Mouse (Mus musculus): ENCODE measurements around the gene Nmnat2. TPM values are rescaled to one million over a fixed set of nuclear protein-coding genes. Genes with fewer than 3 reads are reported as not detected.

The Nmnat2 gene
- polyA plus RNA-seq, 1 experiment from 2014 or later = 99.6 TPM

- Histone ChIP-seq H3K36me3 (ENCODE audit: control insufficient read depth, insufficient read depth, low read length) (no peaks in the 10 kb centered on the region), H3K9me3 (ENCODE audit: control insufficient read depth, low read length) (no peaks in the 10 kb centered on the region), H3K27ac (ENCODE audit: low read depth, low read length) (no peak overlapping the region), H3K4me2 (ENCODE audit: low read depth, low read length) (no peak overlapping the region), H3K27me3 (ENCODE audit: control insufficient read depth, insufficient read depth, low read length) (no peaks in the 10 kb centered on the region), H3K4me3 (ENCODE audit: low read depth, low read length) (no peak overlapping the region), H3K4me1 (ENCODE audit: control insufficient read depth, insufficient read depth, low read length) (no peaks in the 10 kb centered on the region; the same call in 1 of the 2 replicates), H3K9ac (replicated peaks; ENCODE audit: low read depth, low read length) (no peak overlapping the region)
- ATAC-seq (ENCODE audit: low read depth) = no peak
- WGBS = 73% methylated on average over 12 of the region's 12 CpGs
Measured at GRCm38 (mm10) chr1:153104804-153105203, 150.0 kb downstream of the Nmnat2 start.

GRCm38 (mm10) chr1:153107866-153108265 is 153.1 kb downstream of the Nmnat2 start:
- H3K4me3 ChIP-seq (ENCODE audit: low read depth, low read length) = no peak overlapping the region
- no peak overlapping the region for H3K4me2 ChIP-seq (ENCODE audit: low read depth, low read length)
- no peaks in the 10 kb centered on the region; the same call in 1 of the 2 replicates for H3K4me1 ChIP-seq (ENCODE audit: control insufficient read depth, insufficient read depth, low read length)
- WGBS = 14% methylated on average over 7 of the region's 7 CpGs
- H3K9me3 ChIP-seq (ENCODE audit: control insufficient read depth, low read length) = no peaks in the 10 kb centered on the region
- H3K27ac ChIP-seq (ENCODE audit: low read depth, low read length) = no peak overlapping the region
- peak; percentile 82 for ATAC-seq (ENCODE audit: low read depth)
- no peaks in the 10 kb centered on the region for H3K27me3 ChIP-seq (ENCODE audit: control insufficient read depth, insufficient read depth, low read length)
- no peak overlapping the region for H3K9ac ChIP-seq (replicated peaks; ENCODE audit: low read depth, low read length)
- 0 out of 2 replicates have a peak, but pooled peaks cover 4% of the 10 kb centered on the region for H3K36me3 ChIP-seq (ENCODE audit: control insufficient read depth, insufficient read depth, low read length)

- no peak overlapping the region for H3K4me3 ChIP-seq (ENCODE audit: low read depth, low read length)
- H3K9ac ChIP-seq (replicated peaks; ENCODE audit: low read depth, low read length) = no peak overlapping the region
- no peak overlapping the region for H3K4me2 ChIP-seq (ENCODE audit: low read depth, low read length)
- H3K27ac ChIP-seq (ENCODE audit: low read depth, low read length) = no peak overlapping the region
- H3K27me3 ChIP-seq (ENCODE audit: control insufficient read depth, insufficient read depth, low read length) = no peaks in the 10 kb centered on the region
- ATAC-seq (ENCODE audit: low read depth) = no peak
- no peaks in the 10 kb centered on the region for H3K9me3 ChIP-seq (ENCODE audit: control insufficient read depth, low read length)
- WGBS = 88% methylated on average over 5 of the region's 5 CpGs
- 0 out of 2 replicates have a peak, but pooled peaks cover 4% of the 10 kb centered on the region for H3K36me3 ChIP-seq (ENCODE audit: control insufficient read depth, insufficient read depth, low read length)
- no peaks in the 10 kb centered on the region; the same call in 1 of the 2 replicates for H3K4me1 ChIP-seq (ENCODE audit: control insufficient read depth, insufficient read depth, low read length)
Measured at GRCm38 (mm10) chr1:153109346-153109745, 154.6 kb downstream of the Nmnat2 start.

- H3K4me3 ChIP-seq (ENCODE audit: low read depth, low read length) = no peak overlapping the region
Measured at GRCm38 (mm10) chr1:153109836-153110235, 155.0 kb downstream of the Nmnat2 start.

GRCm38 (mm10) chr1:153111596-153111995 is 156.8 kb downstream of the Nmnat2 start:
- no peaks in the 10 kb centered on the region for H3K27me3 ChIP-seq (ENCODE audit: control insufficient read depth, insufficient read depth, low read length)
- no peaks in the 10 kb centered on the region for H3K9me3 ChIP-seq (ENCODE audit: control insufficient read depth, low read length)
- no peak overlapping the region for H3K4me2 ChIP-seq (ENCODE audit: low read depth, low read length)
- no peak overlapping the region for H3K27ac ChIP-seq (ENCODE audit: low read depth, low read length)
- H3K4me3 ChIP-seq (ENCODE audit: low read depth, low read length) = no peak overlapping the region
- H3K4me1 ChIP-seq (ENCODE audit: control insufficient read depth, insufficient read depth, low read length) = no peaks in the 10 kb centered on the region; the same call in 1 of the 2 replicates
- 67% methylated on average over 4 of the region's 4 CpGs for WGBS
- ATAC-seq (ENCODE audit: low read depth) = no peak
- no peak overlapping the region for H3K9ac ChIP-seq (replicated peaks; ENCODE audit: low read depth, low read length)
- 0 out of 2 replicates have a peak, but pooled peaks cover 4% of the 10 kb centered on the region for H3K36me3 ChIP-seq (ENCODE audit: control insufficient read depth, insufficient read depth, low read length)

More at GRCm38 (mm10) chr1:153109836-153110235, 155.0 kb downstream of the Nmnat2 start:
- H3K9me3 ChIP-seq (ENCODE audit: control insufficient read depth, low read length) = no peaks in the 10 kb centered on the region
- no peak for ATAC-seq (ENCODE audit: low read depth)
- 0 out of 2 replicates have a peak, but pooled peaks cover 4% of the 10 kb centered on the region for H3K36me3 ChIP-seq (ENCODE audit: control insufficient read depth, insufficient read depth, low read length)
- WGBS = 69% methylated on average over 3 of the region's 3 CpGs
- H3K4me2 ChIP-seq (ENCODE audit: low read depth, low read length) = no peak overlapping the region
- H3K27me3 ChIP-seq (ENCODE audit: control insufficient read depth, insufficient read depth, low read length) = no peaks in the 10 kb centered on the region
- no peak overlapping the region for H3K9ac ChIP-seq (replicated peaks; ENCODE audit: low read depth, low read length)
- no peak overlapping the region for H3K27ac ChIP-seq (ENCODE audit: low read depth, low read length)
- no peaks in the 10 kb centered on the region; the same call in 1 of the 2 replicates for H3K4me1 ChIP-seq (ENCODE audit: control insufficient read depth, insufficient read depth, low read length)

- 0 out of 2 replicates have a peak, but pooled peaks cover 4% of the 10 kb centered on the region for H3K36me3 ChIP-seq (ENCODE audit: control insufficient read depth, insufficient read depth, low read length)
- no peaks in the 10 kb centered on the region for H3K9me3 ChIP-seq (ENCODE audit: control insufficient read depth, low read length)
- no peak overlapping the region for H3K4me3 ChIP-seq (ENCODE audit: low read depth, low read length)
- H3K4me2 ChIP-seq (ENCODE audit: low read depth, low read length) = no peak overlapping the region
- H3K9ac ChIP-seq (replicated peaks; ENCODE audit: low read depth, low read length) = no peak overlapping the region
- H3K4me1 ChIP-seq (ENCODE audit: control insufficient read depth, insufficient read depth, low read length) = no peaks in the 10 kb centered on the region
- no peak for ATAC-seq (ENCODE audit: low read depth)
- H3K27ac ChIP-seq (ENCODE audit: low read depth, low read length) = no peak overlapping the region
- WGBS = 86% methylated on average over 8 of the region's 8 CpGs
- H3K27me3 ChIP-seq (ENCODE audit: control insufficient read depth, insufficient read depth, low read length) = no peaks in the 10 kb centered on the region
Measured at GRCm38 (mm10) chr1:153115315-153115714, 160.5 kb downstream of the Nmnat2 start.

- no peaks in the 10 kb centered on the region for H3K36me3 ChIP-seq (ENCODE audit: control insufficient read depth, insufficient read depth, low read length)
- ATAC-seq (ENCODE audit: low read depth) = no peak
- H3K9ac ChIP-seq (replicated peaks; ENCODE audit: low read depth, low read length) = no peak overlapping the region
- no peaks in the 10 kb centered on the region for H3K27me3 ChIP-seq (ENCODE audit: control insufficient read depth, insufficient read depth, low read length)
- H3K27ac ChIP-seq (ENCODE audit: low read depth, low read length) = no peak overlapping the region
- no peak overlapping the region for H3K4me3 ChIP-seq (ENCODE audit: low read depth, low read length)
- no peaks in the 10 kb centered on the region for H3K9me3 ChIP-seq (ENCODE audit: control insufficient read depth, low read length)
- H3K4me1 ChIP-seq (ENCODE audit: control insufficient read depth, insufficient read depth, low read length) = no peaks in the 10 kb centered on the region
- no peak overlapping the region for H3K4me2 ChIP-seq (ENCODE audit: low read depth, low read length)
- WGBS = 80% methylated on average over 6 of the region's 6 CpGs
Measured at GRCm38 (mm10) chr1:153120544-153120943, 165.8 kb downstream of the Nmnat2 start.

GRCm38 (mm10) chr1:153121320-153121719 is 166.5 kb downstream of the Nmnat2 start:
- Histone ChIP-seq H3K9me3 (ENCODE audit: control insufficient read depth, low read length) (no peaks in the 10 kb centered on the region), H3K27ac (ENCODE audit: low read depth, low read length) (no peak overlapping the region), H3K36me3 (ENCODE audit: control insufficient read depth, insufficient read depth, low read length) (no peaks in the 10 kb centered on the region), H3K4me3 (ENCODE audit: low read depth, low read length) (no peak overlapping the region), H3K9ac (replicated peaks; ENCODE audit: low read depth, low read length) (no peak overlapping the region), H3K4me2 (ENCODE audit: low read depth, low read length) (no peak overlapping the region), H3K4me1 (ENCODE audit: control insufficient read depth, insufficient read depth, low read length) (no peaks in the 10 kb centered on the region), H3K27me3 (ENCODE audit: control insufficient read depth, insufficient read depth, low read length) (no peaks in the 10 kb centered on the region)
- no peak for ATAC-seq (ENCODE audit: low read depth)
- WGBS = 85% methylated on average over 5 of the region's 5 CpGs

- Histone ChIP-seq H3K27ac (ENCODE audit: low read depth, low read length) (no peak overlapping the region), H3K9me3 (ENCODE audit: control insufficient read depth, low read length) (no peaks in the 10 kb centered on the region), H3K4me3 (ENCODE audit: low read depth, low read length) (no peak overlapping the region), H3K36me3 (ENCODE audit: control insufficient read depth, insufficient read depth, low read length) (no peaks in the 10 kb centered on the region), H3K4me1 (ENCODE audit: control insufficient read depth, insufficient read depth, low read length) (no peaks in the 10 kb centered on the region), H3K27me3 (ENCODE audit: control insufficient read depth, insufficient read depth, low read length) (no peaks in the 10 kb centered on the region), H3K9ac (replicated peaks; ENCODE audit: low read depth, low read length) (no peak overlapping the region), H3K4me2 (ENCODE audit: low read depth, low read length) (no peak overlapping the region)
- no peak for ATAC-seq (ENCODE audit: low read depth)
- 84% methylated on average over 4 of the region's 4 CpGs for WGBS
Measured at GRCm38 (mm10) chr1:153122764-153123163, 168.0 kb downstream of the Nmnat2 start.
